ENCODE assay signal across 15 mouse cellular contexts in genomic region chr10:109561094-109561493, GRCm38 (mm10).
A peak's percentile ranks its signal among the peaks of the same experiment; 100 is the strongest.
DNase-seq lines count a peak whose midpoint lies in the region; ATAC-seq and TF ChIP-seq lines count a peak whose summit lies in the region.
"Had no signal": no experiment of that assay in that cellular context is flagged by ENCODE, and none has a peak within 500 bp of the region (broad histone marks: within the 10 kb centered on the region; RNA-seq: fewer than 3 reads in every experiment).

No protein-coding gene starts in this region.

- 8% methylated on average over 1 of the region's 1 CpGs for WGBS in neural tube, embryonic 15.5 days

- no peak overlapping the region for H3K4me3 ChIP-seq in ES-Bruce4 (ENCODE audit: low read depth, low read length)
- no peak overlapping the region for H3K4me3 ChIP-seq in neural tube, embryonic 15.5 days (replicated peaks)

- H3K36me3 ChIP-seq in ES-Bruce4 (ENCODE audit: control insufficient read depth, insufficient read depth, low read length, poor library complexity, severe bottlenecking) = no peaks in the 10 kb centered on the region
- H3K36me3 ChIP-seq in neural tube, embryonic 15.5 days = no peaks in the 10 kb centered on the region

- TF ChIP-seq POLR2A in ES-Bruce4 (IDR thresholded peaks at IDR 0.05; ENCODE audit: insufficient read depth, low read length) = no peak

- ATAC-seq in neural tube, embryonic 15.5 days (ENCODE audit: low FRiP score) = no peak
- ATAC-seq: intestine, embryonic 16.5 days had no signal

- no peaks in the 10 kb centered on the region for H3K4me1 ChIP-seq in ES-Bruce4 (ENCODE audit: control insufficient read depth, insufficient read depth, low read length)
- 0 out of 2 replicates have a peak, but pooled peaks cover 3% of the 10 kb centered on the region for H3K4me1 ChIP-seq in neural tube, embryonic 15.5 days

- peak overlapping the region; percentile 70 for H3K27ac ChIP-seq in ES-Bruce4 (ENCODE audit: insufficient read depth, low read length)
- H3K27ac ChIP-seq in neural tube, embryonic 15.5 days (replicated peaks) = no peak overlapping the region

- DNase-seq in adrenal gland, adult 2 months = peak; percentile 61
- DNase-seq in adrenal gland, postnatal 4 days (ENCODE audit: low spot score in 2 of 2) = no peak
- peak; percentile 2 for DNase-seq in layer of hippocampus, postnatal 36 days
- DNase-seq in layer of hippocampus, postnatal 14 days (ENCODE audit: low spot score in 2 of 2) = no peak
- DNase-seq in brain, adult 2 months (ENCODE audit: low read depth, low spot score) = peak; percentile 54
- no peak for DNase-seq in natural killer cell, adult 2 months (ENCODE audit: low spot score in 2 of 2)
- DNase-seq: cerebellum, adult 9-11 months; gastrocnemius, postnatal 10 days; heart, postnatal 14 days; lung, postnatal 14 days; thymus, postnatal 14 days had no signal

- H3K9ac ChIP-seq in ES-Bruce4 (ENCODE audit: low read depth, poor library complexity, severe bottlenecking) = no peak overlapping the region
- no peak overlapping the region for H3K9ac ChIP-seq in neural tube, embryonic 15.5 days (replicated peaks)

- no peaks in the 10 kb centered on the region for H3K27me3 ChIP-seq in ES-Bruce4 (ENCODE audit: control insufficient read depth, insufficient read depth, low read length, poor library complexity, severe bottlenecking)
- no peaks in the 10 kb centered on the region for H3K27me3 ChIP-seq in neural tube, embryonic 15.5 days (replicated peaks)

- TF ChIP-seq CTCF in ES-Bruce4 (IDR thresholded peaks at IDR 0.05; ENCODE audit: low read depth, low read length) = no peak

- no peak for TF ChIP-seq EP300 in ES-Bruce4 (IDR thresholded peaks at IDR 0.05; ENCODE audit: insufficient read depth, low read depth, low read length)

- H3K4me2 ChIP-seq in neural tube, embryonic 15.5 days = no peak overlapping the region
- H3K4me2 ChIP-seq: liver, embryonic 11.5 days had no signal

- H3K9me3 ChIP-seq in ES-Bruce4 (replicated peaks; ENCODE audit: control insufficient read depth, insufficient read depth, low read length, poor library complexity, severe bottlenecking) = peaks cover 10% of the 10 kb centered on the region
- no peaks in the 10 kb centered on the region for H3K9me3 ChIP-seq in neural tube, embryonic 15.5 days (replicated peaks)

Comparison
In these comparisons a context has a peak if more than half of its experiments do, and no peak if none do; other contexts are left out.
1. DNase-seq: peak in adrenal gland, adult 2 months (single experiment), layer of hippocampus, postnatal 36 days (2 of 2) and brain, adult 2 months (single experiment); none in adrenal gland, postnatal 4 days (0 of 2), layer of hippocampus, postnatal 14 days (0 of 2) and natural killer cell, adult 2 months (0 of 2).